Mouse (Mus musculus) heart, embryonic 13.5 days (tissue): ENCODE measurements around the gene Gpc3. TPM values are rescaled to one million over a fixed set of nuclear protein-coding genes. Genes with fewer than 3 reads are reported as not detected.
A peak's percentile ranks its signal among the peaks of the same experiment; 100 is the strongest.

Source experiments
- ATAC-seq: fragments of 200-750 bp; cut with Nextera tagmentation; 2 replicates; pipeline ENCODE4 v1.8.0; 2017; ENCODE audit warnings: moderate TSS enrichment; ENCODE audit not compliant: insufficient number of reproducible peaks, low FRiP score, low TSS enrichment; ENCODE audit errors: extremely low read depth
- H3K27ac ChIP-seq: fragments of 300-500 bp; sonication (generic); replicated peaks from 2 replicates; pipeline ENCODE4 v1.5.1; 2015; ENCODE audit warnings: moderate library complexity, mild to moderate bottlenecking, inconsistent platforms
- H3K27me3 ChIP-seq: fragments of 300-500 bp; sonication (generic); replicated peaks from 2 replicates; pipeline ENCODE4 v1.6.1; 2015; ENCODE audit warnings: mild to moderate bottlenecking, inconsistent platforms
- H3K36me3 ChIP-seq: fragments of 300-500 bp; sonication (generic); 2 replicates; pipeline ENCODE4 v1.6.1; 2015; ENCODE audit warnings: mild to moderate bottlenecking, inconsistent platforms
- H3K4me1 ChIP-seq: fragments of 300-500 bp; sonication (generic); 2 replicates; pipeline ENCODE4 v1.6.1; 2015; ENCODE audit warnings: inconsistent platforms
- H3K4me2 ChIP-seq: fragments of 300-500 bp; sonication (generic); 2 replicates; pipeline ENCODE4 v1.6.1; 2015; ENCODE audit warnings: inconsistent platforms, mild to moderate bottlenecking, moderate library complexity
- H3K4me3 ChIP-seq: fragments of 300-500 bp; sonication (generic); 2 replicates; pipeline ENCODE4 v1.5.1; 2015; ENCODE audit warnings: moderate library complexity, mild to moderate bottlenecking, inconsistent platforms
- H3K9ac ChIP-seq: fragments of 300-500 bp; sonication (generic); 2 replicates; pipeline ENCODE4 v1.6.1; 2015; ENCODE audit warnings: inconsistent platforms, mild to moderate bottlenecking, moderate library complexity
- H3K9me3 ChIP-seq: fragments of 300-500 bp; sonication (generic); 2 replicates; pipeline ENCODE4 v1.6.1; 2016; ENCODE audit warnings: inconsistent platforms
- WGBS: fragments of 180-500 bp; shearing (Covaris S2); methylation state at CpG from one replicate; pipeline ENCODE4 v1.1.7; 2015; ENCODE audit warnings: mixed read lengths; 5-methylcytosine and 5-hydroxymethylcytosine counted together
- polyA plus RNA-seq: library from polyadenylated mRNA; unstranded; fragments of >200 nt; fragmentation: Nextera tagmentation; extraction: Ambion mirVana; gene quantifications from 2 replicates; pipeline ENCODE4 v1.2.1, GENCODE M21; 2015

Gpc3 gene
- polyA plus RNA-seq, 1 experiment from 2014 or later: 511 TPM

DNA sequence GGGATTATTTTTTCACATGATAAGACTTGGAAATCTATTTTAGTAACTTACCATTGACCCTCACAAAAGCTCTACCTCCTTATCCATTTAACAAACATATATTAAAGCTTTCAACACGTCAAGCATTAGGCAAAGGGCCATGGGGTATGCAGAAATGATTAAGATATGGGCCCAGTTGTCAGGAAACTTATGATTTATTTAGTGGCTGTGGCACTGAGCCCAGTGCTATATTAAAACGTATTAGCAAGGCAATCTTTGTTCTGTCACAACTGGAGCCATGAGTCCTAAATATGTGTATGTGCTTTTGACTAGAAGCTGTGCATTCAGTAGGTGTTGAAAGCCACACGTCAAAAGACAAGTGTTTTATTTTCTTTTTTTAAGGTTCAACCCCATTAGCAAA is 109.9 kb downstream of the Gpc3 start:
- no peak overlapping the region for H3K9ac ChIP-seq
- H3K4me2 ChIP-seq: no peak overlapping the region
- no peak for ATAC-seq
- 29% methylated on average over 3 of the region's 3 CpGs for WGBS
- H3K4me1 ChIP-seq: peaks cover 22% of the 10 kb centered on the region
- no peaks in the 10 kb centered on the region for H3K9me3 ChIP-seq
- no peaks in the 10 kb centered on the region for H3K36me3 ChIP-seq
- no peaks in the 10 kb centered on the region for H3K27me3 ChIP-seq
- H3K27ac ChIP-seq: no peak overlapping the region
- H3K4me3 ChIP-seq: no peak overlapping the region

- Histone ChIP-seq H3K4me3 (no peak overlapping the region), H3K36me3 (no peaks in the 10 kb centered on the region), H3K9me3 (no peaks in the 10 kb centered on the region), H3K4me2 (no peak overlapping the region), H3K27ac (no peak overlapping the region), H3K27me3 (no peaks in the 10 kb centered on the region), H3K9ac (no peak overlapping the region), H3K4me1 (no peaks in the 10 kb centered on the region)
- ATAC-seq: no peak
- WGBS: 72% methylated on average over 4 of the region's 4 CpGs
These were observed 124.3 kb downstream of the Gpc3 start for GRCm38 (mm10) chrX:52489461-52489860.

DNA sequence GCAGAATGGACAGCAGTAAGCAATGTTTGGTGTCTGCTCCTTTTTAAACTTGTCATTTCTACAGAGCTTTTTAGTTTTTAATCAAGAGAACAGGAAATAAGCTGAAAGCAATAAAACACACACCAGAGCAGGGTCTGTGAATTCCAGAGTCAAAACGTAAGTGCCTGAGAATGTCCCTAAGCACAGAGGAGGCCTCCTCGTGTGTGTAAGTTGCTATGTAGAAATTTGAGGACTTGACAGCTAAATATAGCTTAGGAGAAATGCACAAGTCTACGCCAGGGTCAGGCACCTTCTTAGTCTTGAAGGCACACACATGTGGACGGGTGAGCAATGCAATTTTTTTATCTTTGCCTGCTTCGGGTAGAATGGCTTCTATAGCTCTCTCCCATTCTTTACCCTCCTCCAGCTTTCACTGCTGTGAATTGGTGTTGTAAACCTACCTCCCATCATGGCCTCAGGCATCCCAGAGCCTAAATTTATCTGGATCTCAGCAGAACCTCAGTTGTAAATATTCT is 158.6 kb downstream of the Gpc3 start:
- WGBS: 29% methylated on average over 5 of the region's 5 CpGs
- Histone ChIP-seq H3K9me3 (no peaks in the 10 kb centered on the region), H3K9ac (no peak overlapping the region), H3K4me3 (no peak overlapping the region), H3K4me1 (peaks cover 23% of the 10 kb centered on the region), H3K27me3 (no peaks in the 10 kb centered on the region), H3K36me3 (no peaks in the 10 kb centered on the region), H3K27ac (peak overlapping the region; percentile 85), H3K4me2 (no peak overlapping the region; the same call in 1 of the 2 replicates)
- ATAC-seq: no peak

GRCm38 (mm10) chrX:52453445-52454182 is 160.1 kb downstream of the Gpc3 start:
- H3K27ac ChIP-seq: peak overlapping the region; percentile 24; the same call in 1 of the 2 replicates
- no peak overlapping the region for H3K4me3 ChIP-seq
- WGBS: 14% methylated on average over 6 of the region's 6 CpGs
- no peak for ATAC-seq
- H3K4me2 ChIP-seq: peak overlapping the region; percentile 50
- H3K9me3 ChIP-seq: no peaks in the 10 kb centered on the region
- no peaks in the 10 kb centered on the region for H3K36me3 ChIP-seq
- peaks cover 27% of the 10 kb centered on the region for H3K4me1 ChIP-seq
- no peaks in the 10 kb centered on the region for H3K27me3 ChIP-seq
- H3K9ac ChIP-seq: no peak overlapping the region

DNA sequence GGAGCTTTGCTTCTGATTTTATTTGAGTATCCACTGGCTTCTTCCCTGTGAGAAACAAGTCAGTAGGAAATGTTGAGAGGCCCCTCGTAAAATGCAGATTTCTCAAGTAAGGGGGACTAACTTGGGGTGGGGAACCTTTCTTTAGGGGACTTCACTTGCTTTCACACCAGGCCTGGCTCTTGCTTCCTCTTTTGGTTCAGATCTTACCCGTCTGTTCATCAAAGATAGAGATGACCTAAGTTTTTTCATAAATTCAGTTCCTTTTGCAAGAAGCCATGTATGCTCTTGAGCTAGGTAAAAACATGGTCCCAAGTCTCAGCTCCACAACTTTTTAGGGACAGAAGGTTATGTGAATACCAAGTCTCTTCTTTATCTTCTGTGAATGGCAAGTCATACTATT is 164.6 kb downstream of the Gpc3 start:
- H3K27me3 ChIP-seq: no peaks in the 10 kb centered on the region
- no peak overlapping the region for H3K4me3 ChIP-seq
- H3K4me2 ChIP-seq: no peak overlapping the region
- ATAC-seq: no peak
- peaks cover 33% of the 10 kb centered on the region for H3K4me1 ChIP-seq
- H3K36me3 ChIP-seq: no peaks in the 10 kb centered on the region
- no peak overlapping the region for H3K9ac ChIP-seq
- H3K9me3 ChIP-seq: no peaks in the 10 kb centered on the region
- no peak overlapping the region for H3K27ac ChIP-seq
- 67% methylated on average over 2 of the region's 2 CpGs for WGBS

GRCm38 (mm10) chrX:52448496-52448895 is 165.3 kb downstream of the Gpc3 start:
- H3K4me3 ChIP-seq: no peak overlapping the region
- no peaks in the 10 kb centered on the region for H3K36me3 ChIP-seq
- H3K9me3 ChIP-seq: no peaks in the 10 kb centered on the region
- 0 out of 2 replicates have a peak overlapping the region, but pooled peaks have one; percentile 3 for H3K27ac ChIP-seq
- 40% methylated on average over 3 of the region's 3 CpGs for WGBS
- no peaks in the 10 kb centered on the region for H3K27me3 ChIP-seq
- H3K4me1 ChIP-seq: peaks cover 30% of the 10 kb centered on the region
- ATAC-seq: no peak
- H3K4me2 ChIP-seq: no peak overlapping the region
- H3K9ac ChIP-seq: no peak overlapping the region

DNA sequence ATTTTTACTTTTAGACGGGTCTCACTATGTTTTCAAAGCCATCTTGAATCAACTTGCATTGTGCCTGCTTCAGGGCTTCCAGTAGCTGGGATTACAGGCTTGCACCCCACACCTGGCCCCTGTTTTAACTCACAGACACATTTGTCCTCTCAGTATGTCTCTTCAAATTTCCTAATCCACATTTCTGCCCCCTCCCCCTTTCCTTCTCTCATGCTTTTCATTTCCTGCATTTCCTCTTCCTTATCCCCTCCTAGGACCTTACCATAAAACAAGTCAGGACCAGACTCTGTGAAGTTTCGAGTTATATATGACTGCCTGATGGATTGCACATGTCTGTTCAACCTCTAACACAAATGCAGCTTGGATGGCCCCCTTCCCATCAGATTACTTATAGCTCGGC is 167.2 kb downstream of the Gpc3 start:
- no peak overlapping the region for H3K27ac ChIP-seq
- WGBS: 38% methylated on average over 3 of the region's 3 CpGs

GRCm38 (mm10) chrX:52444977-52445376 is 168.8 kb downstream of the Gpc3 start:
- H3K9me3 ChIP-seq: no peaks in the 10 kb centered on the region
- no peak overlapping the region for H3K27ac ChIP-seq
- H3K4me1 ChIP-seq: peaks cover 27% of the 10 kb centered on the region
- H3K9ac ChIP-seq: no peak overlapping the region
- 58% methylated on average over 2 of the region's 2 CpGs for WGBS
- no peak for ATAC-seq
- H3K4me2 ChIP-seq: no peak overlapping the region
- H3K27me3 ChIP-seq: no peaks in the 10 kb centered on the region
- no peaks in the 10 kb centered on the region for H3K36me3 ChIP-seq
- no peak overlapping the region for H3K4me3 ChIP-seq

More for the DNA sequence above, 167.2 kb downstream of the Gpc3 start:
- H3K9ac ChIP-seq: no peak overlapping the region
- no peak overlapping the region for H3K4me3 ChIP-seq
- H3K4me1 ChIP-seq: peaks cover 27% of the 10 kb centered on the region
- H3K4me2 ChIP-seq: no peak overlapping the region
- H3K36me3 ChIP-seq: no peaks in the 10 kb centered on the region
- no peak for ATAC-seq
- no peaks in the 10 kb centered on the region for H3K9me3 ChIP-seq
- H3K27me3 ChIP-seq: no peaks in the 10 kb centered on the region

GRCm38 (mm10) chrX:52441798-52442197 is 172.0 kb downstream of the Gpc3 start:
- H3K27ac ChIP-seq: no peak overlapping the region
- no peak for ATAC-seq
- H3K27me3 ChIP-seq: no peaks in the 10 kb centered on the region
- H3K4me3 ChIP-seq: no peak overlapping the region
- H3K4me1 ChIP-seq: peaks cover 10% of the 10 kb centered on the region
- no peaks in the 10 kb centered on the region for H3K9me3 ChIP-seq
- 52% methylated on average over 3 of the region's 3 CpGs for WGBS
- H3K9ac ChIP-seq: no peak overlapping the region
- H3K36me3 ChIP-seq: no peaks in the 10 kb centered on the region
- H3K4me2 ChIP-seq: no peak overlapping the region

GRCm38 (mm10) chrX:52439421-52439820 is 174.3 kb downstream of the Gpc3 start:
- Histone ChIP-seq H3K36me3 (no peaks in the 10 kb centered on the region), H3K4me2 (no peak overlapping the region), H3K4me1 (peaks cover 4% of the 10 kb centered on the region; the same call in 1 of the 2 replicates), H3K27me3 (no peaks in the 10 kb centered on the region), H3K9ac (no peak overlapping the region), H3K27ac (no peak overlapping the region), H3K9me3 (no peaks in the 10 kb centered on the region), H3K4me3 (no peak overlapping the region)
- WGBS: 46% methylated on average over 5 of the region's 5 CpGs
- ATAC-seq: no peak

GRCm38 (mm10) chrX:52425605-52426004 is 188.1 kb downstream of the Gpc3 start:
- H3K4me2 ChIP-seq: no peak overlapping the region
- H3K9ac ChIP-seq: no peak overlapping the region
- H3K27me3 ChIP-seq: no peaks in the 10 kb centered on the region
- 76% methylated on average over 5 of the region's 5 CpGs for WGBS
- H3K9me3 ChIP-seq: no peaks in the 10 kb centered on the region
- H3K27ac ChIP-seq: no peak overlapping the region
- no peaks in the 10 kb centered on the region for H3K4me1 ChIP-seq
- peaks cover 14% of the 10 kb centered on the region for H3K36me3 ChIP-seq
- H3K4me3 ChIP-seq: no peak overlapping the region
- no peak for ATAC-seq

GRCm38 (mm10) chrX:52419850-52420249 is 193.9 kb downstream of the Gpc3 start:
- no peak overlapping the region for H3K4me2 ChIP-seq
- H3K4me3 ChIP-seq: no peak overlapping the region
- ATAC-seq: no peak
- H3K9me3 ChIP-seq: no peaks in the 10 kb centered on the region
- H3K27ac ChIP-seq: no peak overlapping the region
- no peaks in the 10 kb centered on the region for H3K36me3 ChIP-seq
- H3K9ac ChIP-seq: no peak overlapping the region
- WGBS: 75% methylated on average over 3 of the region's 3 CpGs
- H3K4me1 ChIP-seq: no peaks in the 10 kb centered on the region
- no peaks in the 10 kb centered on the region for H3K27me3 ChIP-seq
